Mouse (Mus musculus): ENCODE results near the gene Rnf224. TPM values are rescaled to one million over a fixed set of nuclear protein-coding genes. Genes with fewer than 3 reads are reported as not detected.

Rnf224 gene
- total RNA-seq, 1 experiment from 2014 or later, result not detected

- no peak for ATAC-seq (ENCODE audit: extremely low read depth, insufficient number of reproducible peaks, low FRiP score, poor library complexity, severe bottlenecking)
Observed at GRCm38 (mm10) chr2:25230581-25230980, 6.0 kb downstream of the Rnf224 start.

- no peak for ATAC-seq (ENCODE audit: extremely low read depth, insufficient number of reproducible peaks, low FRiP score, poor library complexity, severe bottlenecking)
Observed at GRCm38 (mm10) chr2:25229582-25229981, 7.0 kb downstream of the Rnf224 start.

GRCm38 (mm10) chr2:25228995-25229530, 7.5 kb downstream of the Rnf224 start:
- no peak for ATAC-seq (ENCODE audit: extremely low read depth, insufficient number of reproducible peaks, low FRiP score, poor library complexity, severe bottlenecking)

GRCm38 (mm10) chr2:25228431-25228889, 8.1 kb downstream of the Rnf224 start:
- peak; percentile 47 for ATAC-seq (ENCODE audit: extremely low read depth, insufficient number of reproducible peaks, low FRiP score, poor library complexity, severe bottlenecking)

GRCm38 (mm10) chr2:25227406-25227805, 9.2 kb downstream of the Rnf224 start:
- no peak for ATAC-seq (ENCODE audit: extremely low read depth, insufficient number of reproducible peaks, low FRiP score, poor library complexity, severe bottlenecking)

- ATAC-seq (ENCODE audit: extremely low read depth, insufficient number of reproducible peaks, low FRiP score, poor library complexity, severe bottlenecking), result no peak
Observed at GRCm38 (mm10) chr2:25226864-25227263, 9.7 kb downstream of the Rnf224 start.

GRCm38 (mm10) chr2:25225811-25226379, 10.7 kb downstream of the Rnf224 start:
- no peak for ATAC-seq (ENCODE audit: extremely low read depth, insufficient number of reproducible peaks, low FRiP score, poor library complexity, severe bottlenecking)

- peak; percentile 80 for ATAC-seq (ENCODE audit: extremely low read depth, insufficient number of reproducible peaks, low FRiP score, poor library complexity, severe bottlenecking)
Observed at GRCm38 (mm10) chr2:25224766-25225752, 11.5 kb downstream of the Rnf224 start.

GRCm38 (mm10) chr2:25224492-25224765, 12.2 kb downstream of the Rnf224 start, which contains the start of gene Tubb4b:
Tubb4b (minus strand) TSS chr2:25224702.
- no peak for ATAC-seq (ENCODE audit: extremely low read depth, insufficient number of reproducible peaks, low FRiP score, poor library complexity, severe bottlenecking)

GRCm38 (mm10) chr2:25223681-25224491, 12.7 kb downstream of the Rnf224 start:
- peak; percentile 2 for ATAC-seq (ENCODE audit: extremely low read depth, insufficient number of reproducible peaks, low FRiP score, poor library complexity, severe bottlenecking)

- ATAC-seq (ENCODE audit: extremely low read depth, insufficient number of reproducible peaks, low FRiP score, poor library complexity, severe bottlenecking), result no peak
Observed at GRCm38 (mm10) chr2:25221331-25221772, 15.2 kb downstream of the Rnf224 start.

GRCm38 (mm10) chr2:25218445-25218844, 18.1 kb downstream of the Rnf224 start, which contains the start of gene Fam166a:
Fam166a (plus strand) TSS chr2:25218745.
- no peak for ATAC-seq (ENCODE audit: extremely low read depth, insufficient number of reproducible peaks, low FRiP score, poor library complexity, severe bottlenecking)

- ATAC-seq (ENCODE audit: extremely low read depth, insufficient number of reproducible peaks, low FRiP score, poor library complexity, severe bottlenecking), result no peak
Observed at GRCm38 (mm10) chr2:25217666-25218065, 18.9 kb downstream of the Rnf224 start.

- ATAC-seq (ENCODE audit: extremely low read depth, insufficient number of reproducible peaks, low FRiP score, poor library complexity, severe bottlenecking), result no peak
Observed at GRCm38 (mm10) chr2:25214444-25214843, 22.1 kb downstream of the Rnf224 start, which contains the start of gene Stpg3. Stpg3 (minus strand) TSS chr2:25214637.

- no peak for ATAC-seq (ENCODE audit: extremely low read depth, insufficient number of reproducible peaks, low FRiP score, poor library complexity, severe bottlenecking)
Observed at GRCm38 (mm10) chr2:25213266-25213865, 23.2 kb downstream of the Rnf224 start.

- peak; percentile 93 for ATAC-seq (ENCODE audit: extremely low read depth, insufficient number of reproducible peaks, low FRiP score, poor library complexity, severe bottlenecking)
Observed at GRCm38 (mm10) chr2:25211121-25211670, 25.4 kb downstream of the Rnf224 start, which contains the start of gene Nelfb. Nelfb (minus strand) TSS chr2:25211489.

GRCm38 (mm10) chr2:25210686-25211085, 25.9 kb downstream of the Rnf224 start:
- ATAC-seq (ENCODE audit: extremely low read depth, insufficient number of reproducible peaks, low FRiP score, poor library complexity, severe bottlenecking), result no peak

- ATAC-seq (ENCODE audit: extremely low read depth, insufficient number of reproducible peaks, low FRiP score, poor library complexity, severe bottlenecking), result no peak
Observed at GRCm38 (mm10) chr2:25207593-25207992, 29.0 kb downstream of the Rnf224 start.

Data from neutrophil, adult 5-6 weeks (primary cell).